Mouse (Mus musculus) kidney, postnatal 0 days (tissue): ENCODE measurements around the gene Arl3. TPM values are rescaled to one million over a fixed set of nuclear protein-coding genes. Genes with fewer than 3 reads are reported as not detected.
"Not testable (repeated sequence)": the region's sequence is repeated elsewhere in the genome, so short reads cannot be mapped to it uniquely, and the experiment has no call there.

ENCODE experiments used
- ATAC-seq: fragments of 200-750 bp; cut with Nextera tagmentation; replicated peaks from 2 replicates; pipeline ENCODE4 v1.8.0; 2017; ENCODE audit warnings: low read depth, moderate number of reproducible peaks, moderate TSS enrichment, moderate library complexity; ENCODE audit not compliant: low FRiP score
- DNase-seq: peaks from one replicate; pipeline ENCODE4 v3.0.0-alpha.2; 2016; ENCODE audit warnings: low spot score
- H3K27ac ChIP-seq: fragments of 300-500 bp; sonication (generic); 2 replicates; pipeline ENCODE4 v1.5.1; 2014; ENCODE audit warnings: mild to moderate bottlenecking
- H3K27me3 ChIP-seq: fragments of 300-500 bp; sonication (generic); 2 replicates; pipeline ENCODE4 v1.6.1; 2014; ENCODE audit warnings: low read length, mixed read lengths; ENCODE audit not compliant: insufficient read depth
- H3K36me3 ChIP-seq: fragments of 300-500 bp; sonication (generic); 2 replicates; pipeline ENCODE4 v1.6.1; 2014; ENCODE audit warnings: low read length, mixed read lengths; ENCODE audit not compliant: insufficient read depth
- H3K4me1 ChIP-seq: fragments of 300-500 bp; sonication (generic); replicated peaks from 2 replicates; pipeline ENCODE4 v1.6.1; 2014; ENCODE audit warnings: antibody characterized with exemption, low read length, mixed read lengths; ENCODE audit not compliant: insufficient read depth
- H3K4me2 ChIP-seq: fragments of 300-500 bp; sonication (generic); 2 replicates; pipeline ENCODE4 v1.6.1; 2014; ENCODE audit warnings: mild to moderate bottlenecking, low read length, moderate library complexity, mixed read lengths
- H3K4me3 ChIP-seq: fragments of 300-500 bp; sonication (generic); replicated peaks from 2 replicates; pipeline ENCODE4 v1.5.1; 2014; ENCODE audit warnings: low read depth, low read length
- H3K9ac ChIP-seq: fragments of 300-500 bp; sonication (generic); 2 replicates; pipeline ENCODE4 v1.6.1; 2014; ENCODE audit warnings: low read depth, low read length
- H3K9me3 ChIP-seq: fragments of 300-500 bp; sonication (generic); replicated peaks from 2 replicates; pipeline ENCODE4 v1.6.1; 2016; ENCODE audit warnings: low read length, inconsistent platforms, mixed read lengths
- CTCF ChIP-seq: IDR thresholded peaks from 2 replicates; pipeline ENCODE4 v1.5.1; 2016; ENCODE audit warnings: antibody characterized with exemption, low read depth, mild to moderate bottlenecking, moderate library complexity
- WGBS: fragments of 180-500 bp; shearing (Covaris S2); extraction: QIAGEN DNeasy Blood & Tissue Kit; methylation state at CpG from one replicate; pipeline ENCODE4 v1.1.7; 2014; 5-methylcytosine and 5-hydroxymethylcytosine counted together
- polyA plus RNA-seq: library from polyadenylated mRNA; unstranded; fragments of >200 nt; fragmentation: Nextera tagmentation; extraction: Ambion mirVana; gene quantifications from 2 replicates; pipeline ENCODE4 v1.2.1, GENCODE M21; 2015

Gene Arl3
- polyA plus RNA-seq, 1 experiment from 2014 or later, result 96.6 TPM

DNA sequence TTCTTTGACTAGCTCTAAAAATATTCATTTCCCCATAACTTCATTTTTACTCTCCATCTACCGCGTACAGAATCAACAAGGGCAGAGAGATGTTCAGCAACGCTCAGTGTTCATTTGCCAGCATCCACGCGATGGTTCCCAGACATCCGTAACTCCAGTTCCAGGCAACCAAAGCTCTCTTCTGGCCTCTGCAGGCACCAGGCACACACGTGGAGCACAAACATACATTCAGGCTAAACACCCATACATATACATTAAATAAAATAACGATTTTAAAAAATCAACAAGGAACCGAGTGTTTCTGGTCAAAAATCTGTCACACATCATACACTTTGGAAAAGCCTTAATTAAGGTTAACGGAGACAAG lies 1.1 kb downstream of the Arl3 start:
- Histone ChIP-seq H3K9ac (peak overlapping the region; percentile 60; the same call in 1 of the 2 replicates), H3K4me3 (peak overlapping the region; percentile 79), H3K27me3 (no peaks in the 10 kb centered on the region), H3K9me3 (no peaks in the 10 kb centered on the region), H3K27ac (no peak overlapping the region), H3K4me1 (0 out of 2 replicates have a peak, but pooled peaks cover 14% of the 10 kb centered on the region), H3K36me3 (no peaks in the 10 kb centered on the region), H3K4me2 (peak overlapping the region; percentile 82)
- ATAC-seq (no peak), DNase-seq (no peak)
- TF ChIP-seq CTCF, result no peak; the same call in 1 of the 2 replicates
- WGBS, result 16% methylated on average over 10 of the region's 10 CpGs

DNA sequence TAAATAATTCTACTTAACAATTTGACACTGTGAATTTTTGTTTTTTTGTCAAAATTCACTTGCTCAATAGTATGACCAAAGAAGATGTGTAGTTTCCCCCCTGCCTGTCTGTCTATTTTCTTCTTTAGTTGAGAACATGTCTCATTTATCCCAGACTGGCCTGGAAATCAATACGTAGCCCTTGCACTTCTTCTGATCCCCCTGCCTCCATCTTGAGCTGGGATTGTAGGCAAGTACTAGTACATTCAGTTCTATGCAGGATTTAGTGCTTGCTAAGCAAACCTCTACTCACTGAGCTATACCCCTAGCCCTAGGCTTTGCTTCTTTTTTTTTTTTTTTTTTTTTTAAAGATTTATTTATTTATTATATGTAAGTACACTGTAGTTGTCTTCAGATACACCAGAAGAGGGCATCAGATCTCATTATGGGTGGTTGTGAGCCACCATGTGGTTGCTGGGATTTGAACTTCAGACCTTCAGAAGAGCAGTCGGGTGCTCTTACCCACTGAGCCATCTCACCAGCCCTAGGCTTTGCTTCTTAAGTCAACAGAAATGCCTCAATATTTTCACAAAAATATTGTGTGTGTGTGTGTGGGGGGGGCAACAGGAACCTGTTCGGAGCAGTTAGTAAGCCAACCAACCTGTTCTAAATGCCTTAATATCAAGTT lies 1.7 kb downstream of the Arl3 start:
- H3K36me3 ChIP-seq, H3K27ac ChIP-seq, H3K9ac ChIP-seq, DNase-seq, ATAC-seq, H3K27me3 ChIP-seq, H3K9me3 ChIP-seq, H3K4me3 ChIP-seq: not testable (repeated sequence)
- H3K4me2 ChIP-seq, result peak overlapping the region; percentile 82; the same call in 1 of the 2 replicates
- 0 out of 2 replicates have a peak, but pooled peaks cover 14% of the 10 kb centered on the region for H3K4me1 ChIP-seq
- 76% methylated on average over 3 of the region's 3 CpGs for WGBS

DNA sequence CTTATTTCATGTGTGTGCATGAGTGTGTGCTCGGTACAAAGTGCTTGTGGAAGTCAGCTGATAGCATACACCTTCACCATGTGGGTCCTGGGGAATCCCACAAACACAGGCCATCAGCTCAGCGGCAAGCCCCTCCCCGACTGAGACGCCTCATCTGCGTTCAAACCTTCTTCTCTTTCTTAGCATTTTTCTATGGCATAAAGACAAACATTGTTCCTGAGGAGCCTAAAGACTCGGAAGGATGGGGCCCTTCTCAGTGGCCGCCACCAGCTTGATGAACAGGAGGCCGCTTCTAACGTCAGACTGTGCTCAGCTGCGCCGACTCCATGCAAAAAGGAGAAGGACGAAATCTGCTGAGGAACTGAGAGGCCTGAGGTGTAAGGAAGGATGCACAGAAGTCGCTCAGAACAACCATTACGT lies 8.9 kb downstream of the Arl3 start:
- no peak for TF ChIP-seq CTCF
- no peaks in the 10 kb centered on the region for H3K4me1 ChIP-seq
- no peak overlapping the region for H3K4me2 ChIP-seq
- ATAC-seq, result no peak
- no peak overlapping the region for H3K4me3 ChIP-seq
- no peaks in the 10 kb centered on the region for H3K27me3 ChIP-seq
- 83% methylated on average over 14 of the region's 14 CpGs for whole genome bisulfite sequencing
- H3K27ac ChIP-seq, result no peak overlapping the region
- H3K36me3 ChIP-seq, result 0 out of 2 replicates have a peak, but pooled peaks cover 5% of the 10 kb centered on the region
- no peak overlapping the region for H3K9ac ChIP-seq
- no peaks in the 10 kb centered on the region for H3K9me3 ChIP-seq
- DNase-seq, result no peak

DNA sequence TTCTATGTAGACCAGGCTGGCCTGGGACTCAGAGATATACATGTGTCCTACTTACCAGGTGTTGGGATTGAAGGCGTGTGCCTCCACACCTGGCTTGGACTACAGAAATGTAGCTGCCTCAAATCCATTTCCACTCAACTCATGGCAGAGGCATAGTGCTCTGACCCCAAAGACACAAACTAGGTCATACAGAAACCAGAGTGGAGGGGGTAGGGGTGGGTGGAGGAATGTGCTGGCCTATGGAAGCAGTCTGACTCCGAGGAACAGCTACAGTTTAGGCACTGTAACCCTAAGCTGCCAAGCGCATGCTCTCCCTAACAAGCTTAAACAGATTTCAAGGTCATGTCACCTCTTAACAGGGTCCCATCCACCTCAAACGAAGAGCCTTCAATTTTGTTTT lies 9.4 kb downstream of the Arl3 start:
- no peak overlapping the region for H3K4me2 ChIP-seq
- TF ChIP-seq CTCF, result no peak
- 64% methylated on average over 4 of the region's 4 CpGs for WGBS
- H3K36me3 ChIP-seq, result 0 out of 2 replicates have a peak, but pooled peaks cover 5% of the 10 kb centered on the region
- no peak overlapping the region for H3K4me3 ChIP-seq
- no peak for DNase-seq
- no peak overlapping the region for H3K9ac ChIP-seq
- H3K4me1 ChIP-seq, result no peaks in the 10 kb centered on the region
- H3K27ac ChIP-seq, result no peak overlapping the region
- H3K9me3 ChIP-seq, result no peaks in the 10 kb centered on the region
- no peaks in the 10 kb centered on the region for H3K27me3 ChIP-seq
- ATAC-seq, result no peak

DNA sequence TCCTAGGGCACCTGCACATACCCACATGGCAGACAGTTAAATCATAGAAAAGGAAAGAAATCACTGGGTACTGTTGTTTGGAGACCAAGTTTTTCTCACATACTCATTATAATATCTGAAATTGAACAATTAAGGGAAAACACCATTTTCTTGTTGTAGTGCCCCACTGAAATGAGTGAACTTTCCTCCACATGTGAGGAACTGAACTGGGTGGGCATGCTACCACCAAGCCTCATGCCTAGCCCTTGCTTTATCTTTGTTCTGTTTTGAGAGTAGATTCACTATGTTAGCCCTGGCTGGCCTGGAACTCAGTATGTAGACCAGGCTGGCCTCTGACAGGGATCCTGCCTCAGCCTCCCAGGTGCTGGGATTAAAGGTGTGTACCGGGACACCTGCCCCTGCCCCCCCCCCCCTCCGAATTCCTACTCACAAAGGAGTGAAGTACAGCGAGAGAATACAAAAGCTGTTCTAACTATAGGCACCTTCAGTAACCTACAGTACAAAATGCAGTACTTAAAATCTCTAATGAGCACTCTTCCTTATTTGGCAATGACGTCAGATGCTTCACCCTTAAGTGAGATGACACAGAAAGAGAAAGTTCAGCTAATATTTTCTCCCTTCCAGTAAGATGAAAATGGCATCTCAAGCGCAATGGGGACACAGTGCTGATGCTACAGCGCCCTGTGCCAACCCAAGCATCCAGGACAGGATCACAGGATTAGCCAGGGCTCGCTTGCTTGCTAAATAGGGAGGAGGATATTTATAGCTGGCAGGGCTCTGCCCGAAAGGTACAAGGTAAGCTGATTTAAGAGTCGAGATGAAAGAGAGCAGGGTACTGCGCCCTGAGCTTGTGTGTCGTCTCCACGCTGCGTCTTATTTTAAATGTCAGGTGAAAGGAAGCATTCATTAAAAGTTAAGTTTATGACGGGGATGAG lies 10.2 kb downstream of the Arl3 start:
- Histone ChIP-seq H3K9ac (no peak overlapping the region), H3K9me3 (no peaks in the 10 kb centered on the region), H3K4me3 (no peak overlapping the region), H3K27ac (no peak overlapping the region), H3K36me3 (0 out of 2 replicates have a peak, but pooled peaks cover 5% of the 10 kb centered on the region), H3K4me2 (no peak overlapping the region), H3K4me1 (no peaks in the 10 kb centered on the region), H3K27me3 (no peaks in the 10 kb centered on the region)
- no peak for DNase-seq
- 78% methylated on average over 14 of the region's 14 CpGs for WGBS
- no peak for TF ChIP-seq CTCF
- ATAC-seq, result no peak

- 34% methylated on average over 1 of the region's 1 CpGs for WGBS
- Histone ChIP-seq H3K4me1 (no peaks in the 10 kb centered on the region), H3K4me2 (no peak overlapping the region), H3K27ac (no peak overlapping the region), H3K36me3 (0 out of 2 replicates have a peak, but pooled peaks cover 8% of the 10 kb centered on the region), H3K4me3 (no peak overlapping the region), H3K9me3 (no peaks in the 10 kb centered on the region), H3K9ac (no peak overlapping the region), H3K27me3 (no peaks in the 10 kb centered on the region)
- DNase-seq (peak; percentile 85), ATAC-seq (0 out of 2 replicates have a peak, but pooled peaks have one; percentile 38)
- TF ChIP-seq CTCF, result peak; percentile 91
These were observed 10.9 kb downstream of the Arl3 start for GRCm38 (mm10) chr19:46562132-46562531.
